Mouse (Mus musculus): ENCODE measurements around the gene Zfp281. TPM values are rescaled to one million over a fixed set of nuclear protein-coding genes. Genes with fewer than 3 reads are reported as not detected.

Gene Zfp281
- polyA plus RNA-seq, 1 experiment = 2.6 TPM

DNA sequence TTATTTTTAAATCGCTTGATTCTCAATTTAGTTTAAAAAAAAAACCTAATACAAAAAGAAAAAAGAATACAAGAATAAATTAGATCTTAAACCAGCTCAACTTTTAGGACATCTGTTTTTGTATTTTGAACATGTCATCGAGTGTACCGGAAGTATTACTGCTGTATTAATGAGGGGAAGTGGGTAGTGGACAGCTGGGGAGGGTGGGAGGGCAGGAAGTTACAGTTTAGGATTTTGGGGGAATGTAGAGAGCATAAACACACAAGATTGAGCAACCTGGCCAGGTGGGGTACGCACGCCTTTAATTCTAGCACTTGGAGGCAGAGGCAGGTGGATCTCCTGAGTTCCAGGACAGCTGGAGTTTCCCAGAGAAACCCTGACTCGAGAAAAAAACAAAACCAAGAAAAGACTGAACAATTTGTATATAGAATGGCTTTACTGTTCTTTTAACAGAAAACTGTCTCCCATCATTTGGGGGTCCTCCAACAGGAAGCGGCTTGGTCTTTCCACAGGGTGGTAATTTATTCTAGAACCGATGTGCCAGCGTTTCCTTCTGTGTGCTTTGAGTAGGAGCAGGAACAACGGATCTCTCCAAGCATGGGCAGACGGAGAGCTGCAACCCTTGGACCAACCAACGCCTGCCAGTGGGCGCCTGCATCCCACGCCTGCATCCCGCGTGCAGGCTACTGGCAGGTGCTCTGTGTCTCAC lies 51.2 kb downstream of the Zfp281 start:
- TF ChIP-seq FLI1 (IDR thresholded peaks at IDR 0.05; ENCODE audit: low read length) (no peak), GATA1 (IDR thresholded peaks at IDR 0.05; ENCODE audit: borderline replicate concordance, low read length) (no peak)
- no peaks in the 10 kb centered on the region for H3K36me3 ChIP-seq (replicated peaks; ENCODE audit: low read length)
- H3K4me1 ChIP-seq = peaks cover 20% of the 10 kb centered on the region
- H3K27me3 ChIP-seq (replicated peaks) = peaks cover 6% of the 10 kb centered on the region
- H3K4me3 ChIP-seq (replicated peaks) = no peak overlapping the region
- no peaks in the 10 kb centered on the region for H3K9me3 ChIP-seq

DNA sequence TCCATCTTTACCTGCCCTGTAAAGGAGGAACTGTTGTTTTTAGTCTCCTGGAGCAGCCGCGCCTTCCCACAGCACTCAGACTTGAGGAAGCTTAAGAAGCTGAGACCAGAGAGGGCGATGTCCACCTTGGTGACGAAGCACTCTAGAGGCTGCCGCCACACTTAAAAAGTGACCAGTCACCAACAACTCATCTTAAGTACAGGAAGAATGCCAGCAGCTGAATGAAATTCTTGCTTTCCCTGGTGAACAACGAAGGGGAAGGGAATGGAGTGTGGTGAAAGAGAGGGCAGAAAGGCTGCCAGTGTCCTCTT lies 51.7 kb downstream of the Zfp281 start:
- TF ChIP-seq FLI1 (IDR thresholded peaks at IDR 0.05; ENCODE audit: low read length) = no peak
- Histone ChIP-seq H3K27me3 (replicated peaks) (peaks cover 7% of the 10 kb centered on the region), H3K4me1 (peaks cover 20% of the 10 kb centered on the region), H3K9me3 (no peaks in the 10 kb centered on the region), H3K4me3 (replicated peaks) (no peak overlapping the region), H3K36me3 (replicated peaks; ENCODE audit: low read length) (no peaks in the 10 kb centered on the region)

DNA sequence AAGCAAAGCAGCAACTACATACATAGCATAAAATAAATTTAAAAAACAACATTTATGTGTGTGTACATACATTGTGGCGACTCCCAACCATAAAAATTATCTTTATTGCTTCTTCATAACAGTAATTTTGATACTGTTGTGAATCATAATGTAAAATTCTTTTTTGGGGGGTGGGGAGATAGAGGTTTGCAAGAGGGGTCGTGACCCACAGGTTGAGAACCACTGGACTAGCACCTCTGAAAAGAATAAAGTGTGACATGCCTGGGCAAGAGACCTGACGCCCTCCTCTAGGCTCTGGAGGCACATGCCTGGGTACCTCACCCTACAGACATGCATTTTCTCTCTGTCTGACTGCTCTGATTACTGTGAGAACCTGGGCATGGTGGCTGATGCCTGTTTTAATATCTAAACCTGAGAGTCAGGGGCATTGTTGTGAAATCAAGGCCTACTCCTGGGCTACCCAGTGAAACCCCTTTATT lies 53.2 kb downstream of the Zfp281 start:
- no peaks in the 10 kb centered on the region for H3K9me3 ChIP-seq
- no peak overlapping the region for H3K4me3 ChIP-seq (replicated peaks)
- no peak for TF ChIP-seq FLI1 (IDR thresholded peaks at IDR 0.05; ENCODE audit: low read length)
- no peak for TF ChIP-seq GATA1 (IDR thresholded peaks at IDR 0.05; ENCODE audit: borderline replicate concordance, low read length)
- H3K36me3 ChIP-seq (replicated peaks; ENCODE audit: low read length) = no peaks in the 10 kb centered on the region
- H3K27me3 ChIP-seq (replicated peaks) = peaks cover 11% of the 10 kb centered on the region
- H3K4me1 ChIP-seq = peaks cover 21% of the 10 kb centered on the region

DNA sequence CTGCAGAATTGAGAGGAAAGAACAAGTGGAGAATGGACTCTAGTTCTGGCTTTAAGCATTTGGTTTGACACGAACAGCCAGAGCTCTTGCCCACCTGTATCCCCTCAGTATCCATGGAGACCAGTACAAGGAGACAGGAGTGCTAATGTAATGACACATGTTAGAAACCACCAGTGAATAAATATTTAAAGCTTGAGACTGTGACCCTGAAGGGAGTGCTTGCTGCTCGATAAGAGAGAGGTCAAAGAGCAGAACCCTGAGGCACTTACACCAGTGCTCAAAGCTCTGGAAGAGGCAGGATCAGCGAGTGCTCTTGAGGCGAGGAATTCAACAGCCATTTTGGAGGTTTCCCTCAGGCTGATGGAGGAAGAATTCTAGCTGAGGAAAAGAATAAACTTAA lies 54.1 kb downstream of the Zfp281 start:
- H3K9me3 ChIP-seq = no peaks in the 10 kb centered on the region
- H3K4me1 ChIP-seq = peaks cover 30% of the 10 kb centered on the region
- no peak overlapping the region for H3K4me3 ChIP-seq (replicated peaks)
- no peaks in the 10 kb centered on the region for H3K36me3 ChIP-seq (replicated peaks; ENCODE audit: low read length)
- no peak for TF ChIP-seq GATA1 (IDR thresholded peaks at IDR 0.05; ENCODE audit: borderline replicate concordance, low read length)
- no peak for TF ChIP-seq FLI1 (IDR thresholded peaks at IDR 0.05; ENCODE audit: low read length)
- peaks cover 16% of the 10 kb centered on the region for H3K27me3 ChIP-seq (replicated peaks)

Other genes starting within 250 kb of the Zfp281 start
- 0.88 TPM in 1 of 2 replicates, not detected in the other for gene Ddx59, start 209.6 kb upstream of the Zfp281 start, polyA plus RNA-seq (2012; ENCODE audit: insufficient read depth, low replicate concordance)
- gene Kif14, start 158.6 kb upstream of the Zfp281 start, polyA plus RNA-seq (2012; ENCODE audit: insufficient read depth, low replicate concordance) = 0.32 and 0.73 TPM in 2 replicates

All from megakaryocyte, embryonic 14.5 days (primary cell).